Mouse (Mus musculus): Measurements from ENCODE around the gene Pole.

The Pole gene

DNA sequence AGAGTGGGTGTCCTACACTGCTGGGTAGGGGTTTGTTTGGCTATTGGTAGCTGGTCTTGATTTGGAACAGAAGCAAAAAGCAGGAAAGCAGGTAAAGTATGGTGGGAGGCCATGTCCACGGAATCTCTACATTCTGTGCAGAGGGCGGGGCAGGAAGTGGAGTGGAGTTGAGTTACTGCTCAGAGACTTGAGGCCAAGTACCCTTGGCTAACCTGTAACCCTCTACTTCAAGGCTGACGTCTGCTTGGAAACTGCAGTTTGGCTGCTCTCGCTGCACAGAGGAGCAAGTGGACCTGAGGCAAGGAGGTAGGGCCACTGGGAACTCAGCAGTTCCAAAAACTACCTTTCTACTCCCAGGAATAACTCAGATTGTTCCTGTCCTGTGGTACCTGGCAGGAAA, 58.4 kb downstream of the Pole start, which contains the start of gene Lrcol1:
Lrcol1 (plus strand) TSS at position 207 of the 400 bp plus-strand sequence.
- no peak for DNase-seq (ENCODE audit: low spot score in 2 of 2)

DNA sequence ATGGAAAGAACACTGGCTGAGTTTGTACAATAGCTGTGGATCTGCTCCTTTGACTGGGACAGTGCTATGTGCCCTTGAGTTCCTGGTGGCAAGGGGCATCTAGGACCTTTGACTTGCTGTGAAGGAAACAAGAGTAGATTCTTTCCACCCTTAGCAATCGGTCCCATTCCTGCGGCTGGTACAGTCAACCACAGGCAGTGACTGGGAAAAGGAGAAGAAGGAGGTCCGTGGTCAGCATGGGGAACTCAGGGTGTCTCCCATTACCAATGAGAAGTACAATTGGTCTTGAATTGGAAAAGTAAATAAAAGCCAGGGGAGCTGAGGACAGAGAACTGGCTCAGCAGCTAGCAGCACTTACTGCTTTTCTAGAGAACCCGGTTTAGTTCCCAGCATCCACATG, 59.4 kb downstream of the Pole start:
- DNase-seq (ENCODE audit: low spot score in 2 of 2), result no peak

DNA sequence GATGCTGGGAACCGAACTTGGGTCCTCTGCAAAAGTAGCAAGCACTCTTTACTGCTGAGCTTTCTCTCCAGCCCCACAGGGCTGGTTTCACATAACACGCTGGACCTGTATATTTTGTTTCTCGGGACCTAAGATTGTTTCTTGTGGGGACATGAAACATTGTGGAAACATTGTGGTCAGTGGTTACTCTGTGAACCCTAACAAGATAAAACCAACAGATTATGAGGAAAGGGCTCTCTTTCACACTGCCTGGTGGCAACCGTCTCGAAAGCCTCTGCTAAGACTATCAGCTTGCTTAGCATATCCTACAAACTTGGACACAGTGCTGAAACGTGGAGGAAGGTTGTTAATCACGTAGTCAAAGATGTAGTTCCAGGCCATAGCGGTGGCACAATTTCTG, 60.9 kb downstream of the Pole start:
- DNase-seq (ENCODE audit: low spot score in 2 of 2), result no peak

DNA sequence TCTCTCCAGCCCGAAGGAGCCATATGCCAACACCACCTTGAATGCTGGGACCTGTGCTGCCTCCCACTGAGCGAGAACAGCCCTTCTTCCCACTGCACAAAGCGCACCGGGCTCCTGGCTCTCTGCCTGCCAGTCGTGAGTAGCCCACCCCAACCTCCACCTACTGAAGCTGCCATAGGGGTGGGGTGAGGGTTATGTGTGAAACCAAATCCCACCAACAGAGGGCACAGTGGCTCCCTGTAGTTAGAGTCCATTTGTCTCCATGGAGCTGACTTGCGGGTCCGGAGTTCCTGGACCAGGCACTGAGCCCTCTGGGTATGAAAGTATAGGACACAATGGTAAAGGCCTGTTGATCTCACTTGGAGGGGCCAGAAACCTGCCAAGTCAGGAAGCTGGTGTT, 68.6 kb downstream of the Pole start:
- no peak for DNase-seq (ENCODE audit: low spot score in 2 of 2)

DNA sequence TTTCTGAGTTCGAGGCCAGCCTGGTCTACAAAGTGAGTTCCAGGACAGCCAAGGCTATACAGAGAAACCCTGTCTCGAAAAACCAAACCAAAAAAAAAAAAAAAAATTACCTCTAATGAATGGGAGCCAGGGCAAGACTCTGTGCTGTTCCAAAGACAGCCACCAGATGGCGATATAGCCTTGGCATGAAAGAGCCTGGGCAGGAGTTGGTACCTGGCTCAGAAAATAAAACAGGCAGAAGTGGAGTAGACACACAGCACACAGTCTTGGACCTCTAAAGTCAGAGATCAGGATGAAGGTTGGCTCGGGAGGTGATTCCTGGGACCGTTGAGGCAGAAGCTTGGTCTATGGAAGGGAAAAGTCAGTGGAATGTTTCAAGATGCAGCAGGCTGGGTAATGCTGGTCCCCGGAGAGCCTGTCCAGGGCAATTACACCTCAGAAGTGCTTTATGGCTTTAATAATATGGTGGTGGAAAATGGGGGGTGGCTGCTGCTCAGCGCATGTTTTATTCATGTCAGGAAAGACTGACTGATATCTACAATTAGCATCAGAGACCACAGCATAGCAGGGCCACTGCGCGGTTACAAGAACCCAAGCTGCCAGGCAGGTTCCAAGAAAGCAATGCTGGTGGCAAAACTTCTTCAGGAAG, 71.5 kb downstream of the Pole start:
- peak; percentile 50 to 72 for DNase-seq (ENCODE audit: low spot score in 2 of 2)

DNA sequence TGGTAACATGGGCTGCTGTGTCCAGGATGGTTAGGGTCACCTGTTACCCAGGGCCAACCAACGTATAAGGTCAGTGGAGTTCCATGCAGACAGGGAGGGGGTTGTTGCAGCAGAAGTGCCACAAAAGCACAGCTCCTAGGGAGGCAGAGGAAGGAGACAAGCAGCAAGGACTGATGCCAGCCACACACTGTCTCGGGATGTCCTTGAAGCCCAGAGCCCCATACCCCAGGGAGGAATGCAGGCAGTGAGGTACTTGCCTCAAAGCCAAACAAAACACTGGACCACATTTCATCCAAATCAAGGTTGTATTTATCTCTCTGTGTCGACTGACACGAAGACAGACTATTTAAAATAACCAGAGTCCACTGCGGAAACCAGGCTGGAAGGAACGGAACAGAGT, 75.4 kb downstream of the Pole start:
- no peak for DNase-seq (ENCODE audit: low spot score in 2 of 2)

DNA sequence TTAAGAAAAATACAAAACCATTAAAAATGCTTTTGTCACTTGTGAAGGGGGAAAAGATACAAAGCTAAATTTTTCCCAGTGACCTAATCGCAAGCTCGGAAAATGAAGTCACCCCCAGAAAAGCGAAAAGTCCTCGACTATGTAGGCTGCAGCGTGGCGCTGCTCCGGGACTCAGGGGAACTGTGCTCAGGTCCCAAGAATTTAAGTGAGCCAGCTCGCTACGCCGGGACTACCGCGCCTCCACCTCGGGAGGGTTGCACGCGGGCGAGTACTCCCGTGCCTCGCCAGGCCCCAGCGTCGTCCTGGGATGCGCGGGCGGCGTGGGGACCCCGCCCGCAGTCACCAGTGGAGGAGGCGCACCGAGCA, 76.7 kb downstream of the Pole start:
- no peak for DNase-seq (ENCODE audit: low spot score in 2 of 2)

DNA sequence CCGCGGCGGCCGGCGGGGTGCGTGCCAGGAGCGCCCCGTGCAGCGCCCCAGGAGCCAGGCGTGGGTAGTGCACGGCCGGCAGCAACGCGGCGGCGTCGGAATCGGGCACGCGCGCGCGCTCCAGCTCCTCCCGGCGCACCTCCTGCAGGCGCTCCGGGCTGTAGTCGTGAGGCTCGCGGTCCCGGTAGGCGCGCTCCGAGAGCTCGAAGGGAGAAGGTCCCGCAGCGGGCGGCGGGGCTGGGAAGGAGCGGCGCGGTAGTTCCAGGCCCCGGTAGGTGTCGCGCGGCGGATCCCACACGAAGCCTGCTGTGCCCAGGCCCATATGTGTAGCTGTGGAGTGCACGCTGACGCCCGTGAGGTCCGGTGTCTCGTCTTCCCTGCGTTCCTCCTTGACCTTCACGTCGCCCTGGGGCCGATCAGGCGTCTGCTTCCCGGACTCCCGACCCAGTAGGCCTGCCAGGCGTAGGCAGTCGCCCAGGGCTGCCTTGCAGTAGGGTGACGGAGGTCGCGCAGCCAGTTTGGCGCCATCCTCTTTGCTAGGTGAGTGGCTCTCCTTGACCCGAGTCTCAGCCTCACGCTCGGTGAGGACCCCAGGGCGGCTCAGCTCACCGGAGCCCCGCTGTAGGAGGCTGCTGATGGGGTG, 77.2 kb downstream of the Pole start:
- peak; percentile 66 for DNase-seq (ENCODE audit: low spot score in 2 of 2)

DNA sequence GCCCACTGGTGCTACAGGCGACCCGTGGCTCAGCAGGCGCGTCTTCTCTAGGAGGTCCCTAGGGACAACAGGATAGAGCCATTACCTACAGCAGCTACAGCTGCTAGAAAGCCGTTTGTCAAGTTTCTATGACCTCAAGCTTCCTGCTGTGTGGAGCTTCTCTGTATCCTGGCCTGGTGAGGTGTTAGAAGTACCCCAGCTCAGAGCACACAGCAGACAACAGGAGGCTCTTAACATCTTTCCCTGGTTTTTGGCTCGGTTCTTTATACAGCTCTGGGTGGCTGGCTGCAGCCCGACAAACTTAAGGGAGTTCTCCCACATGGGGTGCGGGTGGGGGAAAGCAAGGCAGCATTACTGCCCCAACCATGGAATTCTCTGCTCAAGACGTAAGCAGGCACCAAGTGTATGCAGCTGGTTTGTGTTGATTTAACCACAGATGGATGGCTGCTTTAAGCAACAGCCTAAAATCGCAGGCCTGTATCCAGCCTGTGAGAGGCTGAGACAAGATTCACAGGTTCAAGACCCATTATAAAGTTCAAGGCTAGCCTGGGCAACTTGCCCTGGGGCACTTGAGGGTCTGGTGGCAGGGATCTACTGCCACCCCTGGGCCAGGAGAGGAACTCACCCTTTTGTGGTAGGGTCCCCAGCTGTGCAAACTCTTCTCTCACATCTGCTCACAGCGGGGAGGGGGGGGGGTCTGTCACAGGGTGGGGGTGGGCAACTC, 77.9 kb downstream of the Pole start:
- no peak for DNase-seq (ENCODE audit: low spot score in 2 of 2)

DNA sequence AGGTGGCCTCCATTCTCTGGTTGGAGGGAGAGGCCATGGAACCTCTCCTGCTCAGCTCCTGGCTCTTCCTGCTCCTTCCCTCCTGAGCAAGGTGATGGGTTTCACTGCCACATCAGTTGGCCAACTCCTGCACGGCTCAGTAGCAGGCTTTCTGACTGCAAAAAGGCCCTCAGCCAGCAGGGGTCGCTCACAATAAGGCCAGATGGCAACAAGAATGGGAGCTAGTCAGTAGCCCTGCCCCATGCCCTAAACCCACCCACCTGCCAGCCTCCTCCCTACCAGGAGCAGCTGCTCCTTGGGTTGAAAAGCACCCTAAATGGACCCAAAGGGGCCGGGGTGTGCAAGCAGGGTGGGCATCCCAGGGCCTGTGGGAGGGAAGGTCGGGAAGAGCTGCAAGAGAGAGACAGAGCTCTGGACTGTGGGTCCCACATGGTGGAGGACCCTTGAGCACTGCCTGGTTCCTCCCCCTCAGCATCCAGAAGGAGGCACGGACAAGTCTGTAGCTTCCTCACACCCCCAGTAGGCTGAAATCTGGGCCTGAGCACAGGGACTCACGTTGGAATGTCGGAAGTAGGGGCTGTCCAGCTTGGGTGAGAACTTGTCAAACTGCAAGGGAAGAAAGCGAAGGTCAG, 90.8 kb downstream of the Pole start:
- DNase-seq (ENCODE audit: low spot score in 2 of 2), result peak; percentile 57 to 65

DNA sequence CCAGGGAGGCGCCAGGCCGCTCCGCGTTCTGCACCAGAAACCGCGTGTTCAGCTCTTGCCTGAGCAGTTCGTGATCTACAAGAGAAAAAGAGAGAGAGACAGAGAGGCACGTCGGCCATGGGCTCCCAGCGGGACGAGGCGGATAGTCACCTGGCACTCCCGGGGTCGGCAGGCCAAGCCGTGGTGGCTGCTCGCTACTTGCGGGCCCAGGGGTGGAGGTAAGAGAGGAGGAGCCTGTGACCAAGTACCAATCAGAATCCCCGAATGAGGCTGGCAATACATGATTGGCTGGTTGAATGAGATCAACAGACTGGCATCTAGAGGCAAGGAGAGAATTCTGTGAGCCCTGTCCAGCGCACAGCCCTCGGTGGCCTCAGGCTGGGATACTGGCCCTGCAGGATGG, 92.1 kb downstream of the Pole start:
- DNase-seq (ENCODE audit: low spot score in 2 of 2), result no peak

DNA sequence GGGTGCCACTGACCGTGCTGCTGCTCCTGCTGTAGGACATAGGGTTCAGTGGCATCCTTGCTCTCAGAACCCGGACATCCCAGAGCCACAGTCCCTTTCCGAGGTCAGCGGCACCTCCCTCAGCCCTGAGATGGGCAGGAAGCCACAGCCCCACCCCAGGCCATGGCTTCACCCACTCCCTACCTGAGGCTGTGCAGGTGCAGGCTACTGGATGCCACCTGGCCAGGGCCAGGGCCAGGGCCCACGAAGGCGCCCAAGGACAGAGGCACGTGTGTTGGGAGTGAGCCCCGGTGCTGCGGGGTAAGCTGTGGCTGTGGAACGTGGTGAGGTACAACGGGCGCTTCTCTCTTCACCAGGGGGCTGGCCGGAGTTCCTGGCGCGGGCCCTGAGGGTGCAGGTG, 93.0 kb downstream of the Pole start:
- DNase-seq (ENCODE audit: low spot score in 2 of 2), result no peak

DNA sequence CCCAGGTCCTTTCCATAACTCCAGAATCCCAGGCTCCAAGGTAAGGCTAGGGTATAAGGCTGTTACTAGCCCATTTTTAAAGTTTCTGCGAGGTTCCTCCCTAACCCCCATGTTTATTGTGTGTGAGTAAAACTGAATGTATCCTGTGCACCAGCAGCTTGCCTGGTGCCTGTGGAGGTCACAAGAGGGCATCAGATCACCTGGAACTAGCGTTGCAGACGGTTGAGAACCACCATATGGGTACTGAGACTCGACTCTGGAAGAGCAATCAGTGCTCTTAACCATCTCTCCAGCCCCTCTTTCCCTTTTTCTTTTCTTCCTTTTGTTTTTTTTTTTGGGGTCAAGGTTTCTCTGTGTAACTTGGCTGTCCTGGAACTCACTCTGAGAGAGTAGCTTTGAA, 93.7 kb downstream of the Pole start:
- DNase-seq (ENCODE audit: low spot score in 2 of 2), result no peak

DNA sequence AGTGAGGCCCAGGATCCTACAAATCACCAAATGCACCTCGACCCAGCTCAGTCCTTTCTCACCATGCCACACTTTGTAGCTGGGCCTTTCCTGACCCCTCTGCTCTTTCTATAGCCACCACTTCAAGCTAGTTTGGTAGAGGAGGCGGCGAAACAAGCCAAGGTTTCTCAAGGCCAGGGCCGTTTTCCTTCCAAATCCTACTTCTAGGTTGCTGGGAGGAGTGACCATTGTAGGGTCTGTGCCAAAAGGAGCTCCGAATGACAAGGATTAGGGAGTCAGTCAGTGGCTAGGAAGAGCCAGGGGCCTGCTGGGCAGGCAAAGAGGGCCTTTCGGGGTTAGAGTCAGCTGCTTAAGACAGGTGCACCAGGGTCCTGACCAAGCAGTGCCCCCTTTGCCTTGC, 98.4 kb downstream of the Pole start:
- no peak for DNase-seq (ENCODE audit: low spot score in 2 of 2)

DNA sequence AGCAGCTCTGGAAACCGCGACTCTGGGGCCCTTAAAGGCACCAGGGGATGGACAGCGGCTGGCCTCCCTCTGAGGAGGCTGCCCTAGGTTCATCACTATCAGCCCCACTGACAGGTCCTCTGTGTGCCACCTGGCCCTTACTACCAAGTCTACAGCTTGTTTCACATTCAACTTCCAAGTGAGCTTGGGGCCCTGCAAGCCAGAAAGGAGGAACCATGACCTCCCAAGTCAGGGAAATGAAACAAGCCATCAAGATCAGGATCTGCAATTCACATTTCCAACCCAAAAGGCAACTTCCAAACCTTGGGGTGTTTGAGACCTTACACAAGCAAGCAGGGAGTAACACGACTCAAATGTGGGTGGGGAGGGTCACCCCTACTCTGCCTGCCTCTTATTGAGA, 99.2 kb downstream of the Pole start:
- no peak for DNase-seq (ENCODE audit: low spot score in 2 of 2)

DNA sequence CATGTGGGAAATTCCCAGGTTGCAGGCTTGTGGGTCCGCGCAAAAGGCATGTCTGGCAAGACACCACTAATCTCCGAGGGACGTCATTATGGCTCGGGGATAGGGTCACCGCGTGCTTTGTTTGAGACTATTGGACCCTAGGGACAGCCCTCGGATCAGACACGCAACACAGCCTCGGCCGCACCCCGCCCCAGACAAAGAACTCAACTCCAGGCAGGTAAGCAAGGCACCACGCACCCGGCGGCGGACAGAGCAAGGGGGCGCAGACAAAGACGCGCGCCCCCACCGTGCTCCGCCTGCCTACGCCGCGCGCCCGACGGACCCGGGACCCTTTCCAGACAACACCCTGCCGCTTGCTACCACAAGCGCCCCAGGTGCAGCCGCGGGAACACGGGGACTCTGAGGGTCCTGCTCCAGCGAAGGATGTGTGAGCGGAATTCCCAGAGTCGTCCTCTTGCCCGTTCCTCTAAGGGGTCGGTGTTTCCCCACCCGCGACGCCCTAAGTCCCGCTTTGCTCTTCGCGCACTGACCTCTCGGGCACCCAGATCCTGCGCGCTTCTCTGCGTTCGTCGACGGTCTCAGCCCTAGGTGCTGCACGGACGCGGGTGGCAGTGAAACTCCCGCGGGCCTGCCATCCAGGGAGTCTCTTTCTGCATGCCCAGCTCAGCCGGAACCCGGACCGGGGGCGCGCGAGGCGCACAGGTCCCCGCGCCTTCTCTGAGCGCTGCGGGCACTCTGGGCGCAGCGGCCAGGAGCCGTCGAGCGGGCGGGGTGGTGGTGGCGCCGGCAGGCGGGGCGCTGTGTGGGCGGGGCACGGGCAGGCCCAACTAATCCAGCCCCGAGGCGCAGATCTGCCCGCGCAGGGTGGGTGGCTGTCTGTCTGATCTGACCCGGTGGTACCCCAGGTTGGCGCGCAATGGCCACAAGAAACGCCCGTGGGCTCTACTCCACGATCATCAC, 100.5 kb downstream of the Pole start:
- DNase-seq (ENCODE audit: low spot score in 2 of 2), result peak; percentile 30 to 45

All from right cerebral cortex, postnatal 36 days (tissue).